In genomic region chr1:132007828-132008827, GRCm38 (mm10) we compare ENCODE assay signal across 8 mouse cellular contexts. TPM values are rescaled to one million over a fixed set of nuclear protein-coding genes. Genes with fewer than 3 reads are reported as not detected.
A peak's percentile ranks its signal among the peaks of the same experiment; 100 is the strongest.
DNase-seq lines count a peak whose midpoint lies in the region; ATAC-seq and TF ChIP-seq lines count a peak whose summit lies in the region.

No protein-coding gene starts in this region.

- peaks cover 19% of the 10 kb centered on the region for H3K4me1 ChIP-seq in heart, embryonic 12.5 days (replicated peaks)
- peaks cover 22% of the 10 kb centered on the region; the same call in 1 of the 2 replicates for H3K4me1 ChIP-seq in kidney, postnatal 0 days (replicated peaks; ENCODE audit: insufficient read depth, low read length)
- H3K4me1 ChIP-seq in liver, adult 2 months (ENCODE audit: control insufficient read depth, insufficient read depth, low read length), result peaks cover 29% of the 10 kb centered on the region

- peak; percentile 92 for TF ChIP-seq POLR2A in brain, embryonic 14.5 days (IDR thresholded peaks at IDR 0.05; ENCODE audit: borderline replicate concordance, extremely low read depth, insufficient read depth, insufficient read length, poor library complexity, severe bottlenecking)
- no peak; the same call in none of the 2 replicates for TF ChIP-seq POLR2A in liver, adult 2 months (IDR thresholded peaks at IDR 0.05; ENCODE audit: extremely low read depth, insufficient read depth, low read length)

- H3K4me3 ChIP-seq in heart, embryonic 12.5 days, result peak overlapping the region; percentile 96
- peak overlapping the region; percentile 81 for H3K4me3 ChIP-seq in kidney, postnatal 0 days (replicated peaks; ENCODE audit: low read depth, low read length)
- H3K4me3 ChIP-seq in liver, adult 2 months (ENCODE audit: insufficient read depth, low read depth, low read length), result peak overlapping the region; percentile 65

- peaks cover 24% of the 10 kb centered on the region for H3K79me2 ChIP-seq in liver, adult 2 months (ENCODE audit: control insufficient read depth, insufficient read depth, low read length)

- peak overlapping the region; percentile 89 for H3K4me2 ChIP-seq in heart, embryonic 12.5 days
- peak overlapping the region; percentile 78 for H3K4me2 ChIP-seq in kidney, postnatal 0 days (ENCODE audit: low read length)

- DNase-seq in CD4-positive helper T cell, adult 2 months (ENCODE audit: low read depth, low spot score), result peak; percentile 97
- DNase-seq in brain, embryonic 14.5 days (ENCODE audit: low read depth), result peak; percentile 93
- DNase-seq in kidney, postnatal 0 days (ENCODE audit: low spot score), result peak; percentile 93
- DNase-seq in liver, adult 2 months (ENCODE audit: extremely low read depth, low read depth, low spot score), result peak; percentile 75
- peak; percentile 95 to 97 for DNase-seq in spleen, postnatal 36 days (ENCODE audit: low spot score in 2 of 2)

- under 1% methylated on average over 71 of the region's 72 CpGs for WGBS in heart, embryonic 12.5 days
- WGBS in kidney, postnatal 0 days, result under 1% methylated on average over 62 of the region's 72 CpGs
- 1% methylated on average over 72 of the region's 72 CpGs for WGBS in liver, adult 2 months

- no peaks in the 10 kb centered on the region for H3K27me3 ChIP-seq in heart, embryonic 12.5 days (replicated peaks)
- H3K27me3 ChIP-seq in kidney, postnatal 0 days (ENCODE audit: insufficient read depth, low read length), result no peaks in the 10 kb centered on the region
- no peaks in the 10 kb centered on the region for H3K27me3 ChIP-seq in liver, adult 2 months (ENCODE audit: control insufficient read depth, insufficient read depth, low read length)

- peak overlapping the region; percentile 100 for H3K27ac ChIP-seq in heart, embryonic 12.5 days (ENCODE audit: poor library complexity, severe bottlenecking)
- peak overlapping the region; percentile 100 for H3K27ac ChIP-seq in kidney, postnatal 0 days
- H3K27ac ChIP-seq in liver, adult 2 months (replicated peaks; ENCODE audit: insufficient read depth, low read depth, low read length), result peak overlapping the region; percentile 93

- H3K9me3 ChIP-seq in heart, embryonic 12.5 days (replicated peaks), result no peaks in the 10 kb centered on the region
- H3K9me3 ChIP-seq in kidney, postnatal 0 days (replicated peaks; ENCODE audit: low read length), result no peaks in the 10 kb centered on the region

- H3K36me3 ChIP-seq in heart, embryonic 12.5 days, result no peaks in the 10 kb centered on the region
- H3K36me3 ChIP-seq in kidney, postnatal 0 days (ENCODE audit: insufficient read depth, low read length), result no peaks in the 10 kb centered on the region
- H3K36me3 ChIP-seq in liver, adult 2 months (ENCODE audit: control insufficient read depth, insufficient read depth, low read length), result no peaks in the 10 kb centered on the region

- peak overlapping the region; percentile 98 for H3K9ac ChIP-seq in heart, embryonic 12.5 days
- H3K9ac ChIP-seq in kidney, postnatal 0 days (ENCODE audit: low read depth, low read length), result peak overlapping the region; percentile 96
- H3K9ac ChIP-seq in liver, adult 2 months (ENCODE audit: low read depth, low read length), result peak overlapping the region; percentile 97

- ATAC-seq in erythroblast, adult 5-6 weeks (replicated peaks; ENCODE audit: low FRiP score, poor library complexity, severe bottlenecking), result peak; percentile 75
- peak; percentile 96 for ATAC-seq in heart, embryonic 12.5 days (ENCODE audit: insufficient number of reproducible peaks, low FRiP score)
- ATAC-seq in kidney, postnatal 0 days (replicated peaks; ENCODE audit: low FRiP score, low read depth), result peak; percentile 92
- peak; percentile 51 for ATAC-seq in monocyte, adult 5-6 weeks (replicated peaks; ENCODE audit: insufficient number of reproducible peaks, low FRiP score, low TSS enrichment, poor library complexity, severe bottlenecking)

- TF ChIP-seq CTCF in brain, embryonic 14.5 days (IDR thresholded peaks at IDR 0.05; ENCODE audit: borderline replicate concordance, extremely low read depth, insufficient read depth, insufficient read length), result peak; percentile 3; the same call in 1 of the 2 replicates
- TF ChIP-seq CTCF in kidney, postnatal 0 days (IDR thresholded peaks at IDR 0.05; ENCODE audit: low read depth), result no peak
- no peak for TF ChIP-seq CTCF in liver, adult 2 months (IDR thresholded peaks at IDR 0.05; ENCODE audit: low read depth, low read length)

RNA-seq across cellular contexts. Expression of gene Elk4, which starts 0.7 kb away (rescaled TPM):
- polyA plus RNA-seq in brain, embryonic 14.5 days (2012; rRNA removed), result 12.7 and 16.6 TPM in 2 replicates
- total RNA-seq in erythroblast, adult 5-6 weeks (2015; ENCODE audit: low replicate concordance), result 96.8 and 101 TPM in 2 replicates
- 75.8 and 94.4 TPM in 2 replicates for total RNA-seq in erythroblast, adult 5-6 weeks (2017; ENCODE audit: low replicate concordance)
- polyA plus RNA-seq in heart, embryonic 12.5 days (2016; fragmentation: Nextera tagmentation; extraction: Ambion mirVana), result 19.9 and 21.0 TPM in 2 replicates
- 21.4 and 22.0 TPM in 2 replicates for polyA plus RNA-seq in kidney, postnatal 0 days (2015; fragmentation: Nextera tagmentation; extraction: Ambion mirVana)
- total RNA-seq in liver, adult 2 months (2014; rRNA removed), result 39.4 and 42.1 TPM in 2 replicates
- 17.2 and 23.3 TPM in 2 replicates for polyA plus RNA-seq in liver, adult 2 months (2012; rRNA removed)
- total RNA-seq in monocyte, adult 5-6 weeks (2017), result 94.2 to 198 TPM (median 109 TPM) in 3 replicates

RNA-seq across cellular contexts. Expression of gene Slc45a3, which starts 45.4 kb away (rescaled TPM):
- 4.1 and 5.7 TPM in 2 replicates for polyA plus RNA-seq in brain, embryonic 14.5 days (2012; rRNA removed)
- total RNA-seq in erythroblast, adult 5-6 weeks (2015; ENCODE audit: low replicate concordance), result not detected in 2 replicates
- 0.56 and 1.3 TPM in 2 replicates for total RNA-seq in erythroblast, adult 5-6 weeks (2017; ENCODE audit: low replicate concordance)
- polyA plus RNA-seq in heart, embryonic 12.5 days (2016; fragmentation: Nextera tagmentation; extraction: Ambion mirVana), result 1.7 and 2.0 TPM in 2 replicates
- 9.1 and 10.1 TPM in 2 replicates for polyA plus RNA-seq in kidney, postnatal 0 days (2015; fragmentation: Nextera tagmentation; extraction: Ambion mirVana)
- total RNA-seq in liver, adult 2 months (2014; rRNA removed), result 10.0 and 10.3 TPM in 2 replicates
- polyA plus RNA-seq in liver, adult 2 months (2012; rRNA removed), result 28.0 and 39.8 TPM in 2 replicates
- not detected in 3 replicates for total RNA-seq in monocyte, adult 5-6 weeks (2017)

RNA-seq across cellular contexts. Expression of gene Mfsd4a, which starts 59.7 kb away (rescaled TPM):
- 2.0 and 2.2 TPM in 2 replicates for polyA plus RNA-seq in brain, embryonic 14.5 days (2012; rRNA removed)
- total RNA-seq in erythroblast, adult 5-6 weeks (2015; ENCODE audit: low replicate concordance), result not detected in 2 replicates
- total RNA-seq in erythroblast, adult 5-6 weeks (2017; ENCODE audit: low replicate concordance), result 0.68 and 2.9 TPM in 2 replicates
- polyA plus RNA-seq in heart, embryonic 12.5 days (2016; fragmentation: Nextera tagmentation; extraction: Ambion mirVana), result 18.1 and 19.3 TPM in 2 replicates
- 25.1 and 27.3 TPM in 2 replicates for polyA plus RNA-seq in kidney, postnatal 0 days (2015; fragmentation: Nextera tagmentation; extraction: Ambion mirVana)
- 0.09 and 0.13 TPM in 2 replicates for total RNA-seq in liver, adult 2 months (2014; rRNA removed)
- 0.12 and 0.21 TPM in 2 replicates for polyA plus RNA-seq in liver, adult 2 months (2012; rRNA removed)
- 4.2 to 7.2 TPM (median 5.1 TPM) in 3 replicates for total RNA-seq in monocyte, adult 5-6 weeks (2017)

Comparison
In these comparisons a context has a peak if more than half of its experiments do, and no peak if none do; other contexts are left out.
1. Peak in every context shown above with its lines: DNase-seq, ATAC-seq, H3K4me3 ChIP-seq and H3K27ac ChIP-seq.